Mouse (Mus musculus) limb, embryonic 14.5 days (tissue): ENCODE data around the gene Rars2. TPM values are rescaled to one million over a fixed set of nuclear protein-coding genes. Genes with fewer than 3 reads are reported as not detected.

Experiments used
- ATAC-seq: fragments of 200-750 bp; cut with Nextera tagmentation; 2 replicates; pipeline ENCODE4 v1.8.0; 2017; ENCODE audit warnings: low read depth, moderate number of reproducible peaks, moderate TSS enrichment; ENCODE audit not compliant: low FRiP score
- DNase-seq: peaks from one replicate; pipeline ENCODE4 v3.0.0-alpha.2; 2015; ENCODE audit warnings: low spot score
- H3K27ac ChIP-seq: fragments of 300-500 bp; sonication (generic); replicated peaks from 2 replicates; pipeline ENCODE4 v1.5.1; 2014; ENCODE audit warnings: low read depth, mild to moderate bottlenecking, low read length, moderate library complexity, mixed read lengths
- H3K27me3 ChIP-seq: fragments of 300-500 bp; sonication (generic); 2 replicates; pipeline ENCODE4 v1.6.1; 2014; ENCODE audit warnings: low read length, mixed read lengths; ENCODE audit not compliant: control insufficient read depth, insufficient read depth
- H3K36me3 ChIP-seq: fragments of 300-500 bp; sonication (generic); 2 replicates; pipeline ENCODE4 v1.6.1; 2014; ENCODE audit warnings: mild to moderate bottlenecking, low read length, moderate library complexity, mixed read lengths; ENCODE audit not compliant: control insufficient read depth, insufficient read depth
- H3K4me1 ChIP-seq: fragments of 300-500 bp; sonication (generic); 2 replicates; pipeline ENCODE4 v1.6.1; 2014; ENCODE audit warnings: antibody characterized with exemption, low read length, mixed read lengths; ENCODE audit not compliant: control insufficient read depth, insufficient read depth
- H3K4me2 ChIP-seq: fragments of 300-500 bp; sonication (generic); replicated peaks from 2 replicates; pipeline ENCODE4 v1.6.1; 2014; ENCODE audit warnings: low read depth, mild to moderate bottlenecking, low read length, moderate library complexity; ENCODE audit not compliant: severe bottlenecking
- H3K4me3 ChIP-seq: fragments of 300-500 bp; sonication (generic); replicated peaks from 2 replicates; pipeline ENCODE4 v1.5.1; 2014; ENCODE audit warnings: low read length
- H3K9ac ChIP-seq: fragments of 300-500 bp; sonication (generic); 2 replicates; pipeline ENCODE4 v1.6.1; 2014; ENCODE audit warnings: mild to moderate bottlenecking, low read depth, low read length, moderate library complexity; ENCODE audit not compliant: severe bottlenecking
- H3K9me3 ChIP-seq: fragments of 300-500 bp; sonication (generic); 2 replicates; pipeline ENCODE4 v1.6.1; 2016; ENCODE audit warnings: low read length; ENCODE audit not compliant: control insufficient read depth
- POLR2A ChIP-seq: fragments of 200-500 bp; IDR thresholded peaks from 2 replicates; pipeline ENCODE4 v1.8.0; 2012; ENCODE audit warnings: inconsistent platforms, mild to moderate bottlenecking, moderate library complexity, borderline replicate concordance; ENCODE audit not compliant: insufficient read depth, insufficient read length; ENCODE audit errors: extremely low read depth
- WGBS: fragments of 180-500 bp; shearing (Covaris S2); extraction: QIAGEN DNeasy Blood & Tissue Kit; methylation state at CpG from one replicate; pipeline ENCODE4 v1.1.7; 2014; 5-methylcytosine and 5-hydroxymethylcytosine counted together
- polyA plus RNA-seq, 2 experiments: library from polyadenylated mRNA; depleted of rRNA in 1 of 2; stranded (reverse) in 1 of 2; unstranded in 1 of 2; fragments of >200 nt; fragmentation: Nextera tagmentation in 1 of 2; extraction: Ambion mirVana in 1 of 2; gene quantifications; 2 replicates each; pipeline versions ENCODE4 v1.2.1 to v1.2.3; 2012 to 2014

The Rars2 gene
- polyA plus RNA-seq, 2 experiments = 42.3 to 54.0 TPM

- Histone ChIP-seq H3K27me3 (no peaks in the 10 kb centered on the region), H3K9me3 (no peaks in the 10 kb centered on the region), H3K4me1 (no peaks in the 10 kb centered on the region), H3K27ac (no peak overlapping the region), H3K4me3 (no peak overlapping the region), H3K36me3 (peaks cover 75% of the 10 kb centered on the region), H3K4me2 (no peak overlapping the region), H3K9ac (no peak overlapping the region)
- no peak for TF ChIP-seq POLR2A
- 66% methylated on average over 7 of the region's 7 CpGs for WGBS
- ATAC-seq = no peak
- DNase-seq = no peak
Measured at GRCm38 (mm10) chr4:34581990-34582389, 32.8 kb upstream of the Rars2 start.

- Histone ChIP-seq H3K27ac (no peak overlapping the region), H3K9ac (no peak overlapping the region), H3K36me3 (peaks cover 72% of the 10 kb centered on the region), H3K4me1 (no peaks in the 10 kb centered on the region), H3K9me3 (no peaks in the 10 kb centered on the region), H3K4me3 (no peak overlapping the region), H3K4me2 (no peak overlapping the region), H3K27me3 (no peaks in the 10 kb centered on the region)
- ATAC-seq = no peak
- DNase-seq = no peak
- TF ChIP-seq POLR2A = no peak
- 79% methylated on average over 5 of the region's 5 CpGs for WGBS
Measured at GRCm38 (mm10) chr4:34582476-34582875, 32.3 kb upstream of the Rars2 start.

DNA sequence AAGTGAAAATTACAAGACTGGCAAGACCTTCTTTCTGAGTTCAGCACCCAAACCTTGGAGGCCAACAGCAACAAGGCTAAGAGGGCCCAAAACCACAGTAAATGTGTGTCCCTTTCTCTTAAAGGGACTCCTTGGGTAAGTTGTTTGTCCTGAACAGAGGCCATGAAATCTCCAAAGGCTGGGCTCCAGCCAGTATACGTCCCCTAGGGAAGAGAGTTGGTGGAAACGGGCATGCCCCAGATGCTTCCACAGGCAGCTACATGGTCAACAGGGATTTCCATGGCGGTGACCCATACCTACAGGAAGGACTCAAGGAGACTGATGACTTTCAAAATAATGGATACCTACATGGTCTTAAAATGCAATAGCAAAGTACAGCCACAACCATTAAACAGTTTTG, 31.3 kb upstream of the Rars2 start:
- no peak overlapping the region for H3K4me3 ChIP-seq
- no peaks in the 10 kb centered on the region for H3K9me3 ChIP-seq
- WGBS = 95% methylated on average over 3 of the region's 3 CpGs
- H3K27ac ChIP-seq = no peak overlapping the region
- H3K36me3 ChIP-seq = peaks cover 66% of the 10 kb centered on the region
- DNase-seq (no peak), ATAC-seq (no peak)
- H3K4me2 ChIP-seq = no peak overlapping the region
- TF ChIP-seq POLR2A = no peak
- H3K9ac ChIP-seq = no peak overlapping the region
- H3K27me3 ChIP-seq = no peaks in the 10 kb centered on the region
- no peaks in the 10 kb centered on the region for H3K4me1 ChIP-seq

DNA sequence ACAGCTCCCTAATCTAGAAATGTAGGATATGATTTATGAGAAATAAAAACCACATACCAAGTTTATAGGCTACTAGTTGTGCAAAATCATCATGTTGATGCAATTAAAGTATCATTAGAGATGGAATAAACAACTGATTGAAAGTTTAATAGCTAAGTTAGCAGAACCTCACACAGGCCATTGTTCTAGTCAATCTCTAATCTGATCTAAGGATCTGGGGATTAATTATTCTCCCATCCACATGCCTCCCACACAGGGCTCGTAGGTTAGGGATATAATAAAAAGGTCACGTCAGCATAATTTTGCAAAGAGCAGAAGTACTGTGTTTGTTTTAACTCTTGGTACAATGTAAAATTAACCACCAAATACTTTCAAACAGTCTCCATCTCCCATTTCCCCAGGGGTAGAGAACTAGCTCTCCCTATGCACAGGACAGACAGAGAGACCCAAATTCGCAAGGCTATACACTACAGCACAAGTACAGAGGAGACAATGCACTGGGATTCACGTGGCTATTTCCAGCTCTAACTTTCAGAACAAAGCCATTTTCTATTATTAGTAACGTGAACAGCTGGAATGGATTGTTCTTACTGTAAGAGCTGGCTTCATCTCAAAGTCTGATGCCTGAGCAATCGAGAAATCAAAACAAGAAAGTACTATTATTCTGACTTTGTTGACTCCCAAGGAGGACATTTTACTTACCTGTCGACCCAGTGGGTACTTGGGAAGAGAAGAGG, 29.7 kb upstream of the Rars2 start:
- no peak overlapping the region for H3K4me2 ChIP-seq
- H3K27ac ChIP-seq = no peak overlapping the region
- H3K4me1 ChIP-seq = no peaks in the 10 kb centered on the region
- no peak overlapping the region for H3K4me3 ChIP-seq
- 73% methylated on average over 7 of the region's 7 CpGs for WGBS
- H3K9ac ChIP-seq = no peak overlapping the region
- DNase-seq (peak; percentile 58), ATAC-seq (no peak)
- H3K27me3 ChIP-seq = no peaks in the 10 kb centered on the region
- TF ChIP-seq POLR2A = no peak
- peaks cover 53% of the 10 kb centered on the region for H3K36me3 ChIP-seq
- no peaks in the 10 kb centered on the region for H3K9me3 ChIP-seq

- no peak for TF ChIP-seq POLR2A
- no peak overlapping the region for H3K27ac ChIP-seq
- H3K4me3 ChIP-seq = no peak overlapping the region
- H3K27me3 ChIP-seq = no peaks in the 10 kb centered on the region
- no peaks in the 10 kb centered on the region for H3K9me3 ChIP-seq
- H3K9ac ChIP-seq = no peak overlapping the region
- 92% methylated on average over 6 of the region's 6 CpGs for WGBS
- peaks cover 69% of the 10 kb centered on the region for H3K36me3 ChIP-seq
- no peak for DNase-seq
- no peak for ATAC-seq
- H3K4me1 ChIP-seq = no peaks in the 10 kb centered on the region
- H3K4me2 ChIP-seq = no peak overlapping the region
Measured at GRCm38 (mm10) chr4:34603123-34603522, 11.6 kb upstream of the Rars2 start.
